Mouse (Mus musculus): ENCODE data around the gene Slc25a45.

Slc25a45 gene

DNA sequence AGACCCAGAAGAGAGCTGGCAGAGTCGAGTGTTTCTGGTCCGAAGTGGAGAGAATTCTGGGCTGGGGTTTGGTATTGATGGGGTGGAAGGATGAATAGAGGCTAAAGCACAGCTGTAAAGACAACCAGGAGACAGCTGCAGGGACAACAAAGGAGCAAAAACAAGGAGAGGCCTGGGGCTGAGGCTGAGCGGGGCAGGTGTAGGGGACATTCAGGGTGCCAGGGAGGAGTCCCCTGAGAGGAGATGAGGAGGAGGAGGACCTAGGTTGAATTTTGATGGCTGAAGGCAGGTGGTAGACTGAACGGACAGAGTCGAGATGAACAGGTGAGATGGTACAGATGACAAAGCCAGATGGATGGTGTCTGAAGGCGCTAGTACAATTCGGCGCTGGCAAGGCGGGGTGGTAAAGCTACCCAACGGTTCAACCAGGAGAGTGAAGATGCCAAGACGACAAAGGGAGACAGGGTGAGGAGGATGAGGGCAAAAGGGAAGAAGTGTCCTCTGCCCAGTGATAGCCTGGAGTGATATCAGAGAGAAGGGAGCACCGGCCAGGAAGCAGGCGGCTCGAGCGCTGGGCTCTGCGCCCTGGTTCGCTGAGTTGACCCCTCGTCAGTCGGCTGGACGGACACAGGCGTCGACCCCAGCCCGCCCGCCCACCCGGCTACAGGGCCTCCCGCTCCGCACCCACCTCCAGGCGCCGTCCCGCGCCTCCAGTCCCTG, 15.8 kb downstream of the Slc25a45 start:
- DNase-seq: no peak

- DNase-seq: peak; percentile 97
These were observed 16.5 kb downstream of the Slc25a45 start, which contains the start of gene Tigd3 for GRCm38 (mm10) chr19:5894002-5894678. Tigd3 (minus strand) TSS chr19:5894149.

DNA sequence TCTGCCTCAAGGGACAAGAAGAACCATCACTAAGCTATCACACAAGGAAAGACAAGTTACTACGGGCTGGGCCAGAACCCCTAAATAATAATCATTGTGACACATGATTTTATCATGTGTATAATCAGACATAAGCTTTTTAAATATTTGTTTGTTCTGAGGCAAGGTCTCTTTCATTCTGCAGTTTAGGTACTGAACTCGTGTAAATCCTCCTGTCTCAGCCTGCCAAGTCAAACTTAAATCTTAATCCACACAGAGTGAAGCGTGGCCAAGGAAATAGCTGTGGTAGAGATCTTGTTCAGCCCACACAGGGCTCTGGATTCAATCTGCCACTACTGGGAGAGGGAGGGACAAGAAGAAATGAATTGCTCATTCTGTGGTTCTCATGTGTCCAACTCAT, 29.7 kb downstream of the Slc25a45 start:
- no peak for DNase-seq

GRCm38 (mm10) chr19:5910221-5910620, 32.6 kb downstream of the Slc25a45 start:
- DNase-seq: no peak

DNA sequence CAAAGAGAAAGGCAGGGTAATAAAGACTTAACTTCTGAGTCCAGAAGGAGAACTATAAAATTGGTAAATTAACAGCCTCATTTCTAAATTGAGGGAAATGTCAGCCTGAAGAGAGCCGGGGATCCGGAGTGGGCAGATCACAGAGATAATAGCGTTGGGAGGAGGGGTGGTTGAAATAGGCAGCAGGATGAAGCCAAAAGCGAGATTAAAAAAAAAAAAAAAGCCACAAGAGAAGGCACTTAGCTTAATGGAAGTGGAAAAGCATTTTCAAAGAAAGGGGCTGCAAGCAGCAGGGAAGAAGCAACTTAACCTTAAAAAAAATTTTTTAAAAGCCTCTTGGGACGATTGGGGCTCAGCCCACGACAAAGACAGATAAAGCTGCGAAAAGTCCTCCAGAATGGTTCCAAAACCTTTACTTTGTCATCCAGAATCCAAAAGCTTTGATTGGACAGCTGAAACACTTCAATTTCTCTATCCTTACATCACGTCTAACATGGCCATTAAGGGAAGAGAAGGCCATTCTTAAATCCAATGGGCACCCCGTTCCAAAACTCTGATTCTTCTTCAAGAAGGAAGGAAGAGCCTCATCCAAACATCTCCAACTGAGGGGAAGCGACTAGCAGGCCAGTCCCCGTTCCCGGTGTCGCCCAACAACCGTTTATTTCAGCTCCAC, 34.0 kb downstream of the Slc25a45 start:
- DNase-seq: no peak

DNA sequence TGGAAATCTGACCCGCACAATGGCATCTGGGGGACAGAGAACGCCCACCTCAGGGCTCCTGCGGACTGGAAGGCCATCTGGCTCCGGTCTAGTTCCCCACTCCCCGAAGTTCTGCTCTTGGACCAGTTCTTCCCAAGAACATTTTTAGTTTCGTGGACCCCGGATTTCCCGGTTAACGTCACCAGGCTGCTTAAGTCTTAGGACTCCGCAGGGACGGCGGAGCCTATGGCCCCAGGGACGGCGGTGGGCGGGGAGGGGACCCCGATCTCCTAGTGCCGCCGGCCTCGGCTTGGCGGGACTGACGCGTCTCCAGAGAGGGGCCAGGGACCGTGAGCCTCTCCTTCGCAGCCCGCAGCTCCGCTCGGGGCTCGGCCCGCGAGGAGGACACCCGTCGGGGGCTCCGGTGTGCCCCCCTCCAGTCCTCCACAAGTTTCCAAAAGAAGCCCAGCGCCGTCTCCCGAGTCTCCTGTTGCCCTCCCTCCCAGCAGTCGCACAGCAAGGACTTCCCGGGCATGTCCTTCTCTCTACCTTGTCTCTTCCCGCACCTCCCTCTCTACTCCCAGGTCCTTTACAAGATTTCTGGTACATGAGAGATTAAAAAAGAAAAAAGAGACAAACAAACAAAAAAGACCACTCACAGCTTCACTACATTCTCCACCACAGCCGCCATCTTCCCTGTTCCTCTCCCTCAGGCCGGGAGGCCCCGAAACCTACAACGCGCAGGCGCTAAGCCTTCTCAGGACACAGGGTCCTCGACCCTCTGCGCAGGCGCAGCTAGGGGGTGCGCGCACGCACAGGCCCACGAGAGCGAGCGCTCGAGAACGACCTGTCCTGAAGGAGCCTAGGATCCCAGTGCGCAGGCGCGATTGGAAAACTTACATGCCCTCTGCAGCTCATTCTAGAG, 34.7 kb downstream of the Slc25a45 start:
- peak; percentile 100 for DNase-seq

DNA sequence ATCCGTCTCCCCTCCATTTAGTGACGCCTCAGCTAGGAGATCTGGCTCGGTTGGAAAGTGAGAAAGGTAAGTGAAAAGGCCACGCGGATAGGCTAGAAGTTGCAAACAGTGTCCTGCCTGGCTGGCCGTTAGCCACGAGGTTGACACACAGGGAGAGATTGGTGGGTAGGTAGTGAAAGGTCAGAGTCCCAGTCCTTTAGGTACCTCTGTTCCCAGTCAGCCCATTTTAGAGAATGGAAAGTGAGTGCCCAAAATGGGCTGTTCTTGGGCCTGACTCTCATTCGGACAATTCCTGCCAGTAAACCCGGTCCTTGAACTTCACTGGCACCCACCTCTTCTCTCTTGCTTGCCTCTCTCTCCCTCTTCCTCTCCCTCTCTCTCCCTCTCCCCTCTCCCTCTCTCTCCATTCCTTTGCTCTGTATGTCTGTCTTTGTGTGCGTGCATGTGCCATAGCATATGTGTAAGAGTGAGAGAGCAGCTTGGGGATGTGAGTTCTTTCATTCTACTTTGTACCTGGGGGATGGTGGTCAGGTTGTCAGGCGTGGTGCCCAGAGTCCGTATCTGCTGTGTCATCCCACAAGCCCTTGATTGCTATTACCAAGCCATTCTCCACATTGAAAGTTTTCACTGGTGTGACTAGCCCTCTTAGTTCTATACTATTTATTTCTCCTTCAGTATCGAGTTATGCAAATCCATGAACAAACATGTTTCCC, 35.6 kb downstream of the Slc25a45 start, which contains the start of gene Dpf2:
Gene Dpf2 (minus strand): TSS at position 4 of the 713 bp plus-strand sequence.
- DNase-seq: no peak

- DNase-seq: peak; percentile 40
These were observed 44.1 kb downstream of the Slc25a45 start for GRCm38 (mm10) chr19:5921715-5922114.

DNA sequence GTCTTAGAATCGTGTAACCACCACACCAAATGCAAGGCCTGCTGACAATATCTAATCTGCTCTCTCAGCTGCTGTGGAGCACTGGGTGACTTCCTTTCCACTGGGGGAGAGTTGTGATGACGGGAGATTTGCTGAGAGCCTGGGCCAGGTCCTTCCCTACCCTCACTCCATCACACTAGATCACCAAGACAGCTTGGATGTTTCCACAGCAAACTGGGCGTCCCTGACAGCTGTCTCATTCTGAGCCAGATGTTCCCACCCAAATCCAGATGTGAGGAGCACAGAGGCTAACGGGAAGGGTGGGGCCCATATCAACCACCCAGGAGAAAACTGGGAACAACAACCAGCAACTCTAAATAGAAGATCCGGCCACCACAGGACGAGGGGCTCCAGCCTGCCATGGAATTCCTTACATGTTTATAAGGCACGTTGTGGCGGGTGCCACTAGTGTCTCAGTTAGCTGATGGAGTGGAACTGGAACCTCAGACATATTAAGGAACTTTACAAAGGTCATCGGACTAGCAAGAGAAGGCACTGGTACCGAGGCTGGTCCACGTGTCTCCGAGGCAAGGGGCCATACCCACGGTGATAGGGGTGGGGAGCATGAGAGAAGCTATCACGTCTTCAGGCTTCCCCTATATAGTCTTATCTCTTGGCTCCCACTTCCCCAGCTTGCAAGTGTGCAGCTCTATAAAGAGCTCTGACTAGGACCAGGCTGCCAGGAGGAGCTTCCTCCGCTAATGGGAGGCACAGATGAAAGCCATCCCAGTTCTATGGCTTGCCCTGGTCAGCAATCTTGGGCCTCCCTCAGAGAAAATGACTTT, 44.7 kb downstream of the Slc25a45 start:
- no peak for DNase-seq

DNA sequence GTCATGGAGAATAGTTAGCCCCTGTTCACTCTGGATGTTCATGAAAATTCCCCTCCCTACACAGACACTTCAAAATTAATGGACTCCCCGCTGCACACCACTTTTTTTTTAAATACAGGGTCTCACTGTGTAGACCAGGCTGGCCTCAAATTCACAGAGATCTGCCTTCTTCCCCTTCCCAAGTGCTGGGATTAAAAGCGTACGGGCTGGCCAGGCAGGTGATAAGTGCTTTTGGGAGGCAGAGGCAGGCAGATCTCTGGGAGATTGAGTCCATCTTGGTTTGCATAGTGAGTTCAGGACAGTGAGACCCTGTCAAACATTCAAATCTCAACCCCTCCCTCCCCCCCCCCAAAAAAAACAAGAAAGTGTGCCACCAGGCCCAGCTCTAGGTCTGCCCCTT, 45.4 kb downstream of the Slc25a45 start:
- DNase-seq: no peak

DNA sequence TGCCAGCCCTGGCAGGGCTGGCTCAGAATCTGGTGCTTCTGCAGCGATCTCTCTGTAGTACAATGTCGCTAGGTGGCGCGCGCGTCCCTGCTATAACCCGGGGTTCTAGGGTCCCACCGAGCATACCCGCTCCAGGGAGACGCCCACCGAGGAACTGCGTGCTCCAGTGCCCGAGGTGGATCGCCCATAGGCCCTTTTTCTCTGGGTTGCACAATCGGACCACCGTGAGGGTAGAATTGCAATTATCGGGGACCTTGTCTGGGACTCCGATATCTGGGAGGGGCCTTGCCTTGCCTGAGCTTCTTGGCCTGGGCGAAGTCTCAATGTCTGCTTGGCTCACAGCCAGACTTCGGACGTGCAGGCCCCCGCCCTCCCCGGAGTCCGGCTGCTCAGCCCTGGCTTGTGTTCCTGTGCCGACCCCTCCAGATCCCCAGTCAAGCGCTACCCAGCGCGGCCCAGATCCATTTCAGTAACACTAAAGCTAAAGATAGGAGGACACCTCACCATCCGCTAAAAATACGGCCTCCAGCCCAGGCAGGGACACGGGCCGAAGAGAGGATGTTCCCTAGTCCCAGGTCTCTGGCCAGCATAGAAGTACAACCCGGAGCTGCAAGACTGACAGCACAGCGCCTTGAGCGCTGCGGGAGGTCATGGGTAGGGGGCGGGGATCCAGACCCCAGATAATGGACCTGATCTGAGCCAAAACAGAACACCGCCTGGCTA, 46.5 kb downstream of the Slc25a45 start:
- peak; percentile 96 for DNase-seq

GRCm38 (mm10) chr19:5924713-5925093, 47.1 kb downstream of the Slc25a45 start, which contains the start of gene Cdc42ep2:
Cdc42ep2 (minus strand) TSS chr19:5924816.
- peak; percentile 96 for DNase-seq

- no peak for DNase-seq
These were observed 47.8 kb downstream of the Slc25a45 start for GRCm38 (mm10) chr19:5925311-5925855.

DNA sequence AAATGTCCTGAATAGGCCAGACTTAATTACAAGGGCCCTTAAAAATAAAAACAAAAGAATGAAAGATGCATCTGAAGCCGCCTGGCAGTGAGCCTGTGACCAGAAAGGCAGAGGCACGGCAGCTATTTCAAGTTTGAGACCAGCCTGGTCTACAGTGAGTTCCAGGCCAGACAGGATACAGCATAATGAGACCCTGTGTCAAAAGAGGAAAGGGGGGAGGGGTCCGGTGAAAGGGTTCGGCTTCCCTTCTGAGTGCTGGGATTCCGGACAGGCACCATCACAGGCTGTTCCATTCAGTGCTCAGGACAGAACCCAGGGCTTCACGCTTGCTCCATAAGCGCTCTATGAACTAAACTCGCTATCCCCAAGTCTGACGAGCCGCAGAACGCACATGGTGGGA, 49.4 kb downstream of the Slc25a45 start:
- DNase-seq: peak; percentile 28

- DNase-seq: no peak
These were observed 49.9 kb downstream of the Slc25a45 start for GRCm38 (mm10) chr19:5927532-5927931.

DNA sequence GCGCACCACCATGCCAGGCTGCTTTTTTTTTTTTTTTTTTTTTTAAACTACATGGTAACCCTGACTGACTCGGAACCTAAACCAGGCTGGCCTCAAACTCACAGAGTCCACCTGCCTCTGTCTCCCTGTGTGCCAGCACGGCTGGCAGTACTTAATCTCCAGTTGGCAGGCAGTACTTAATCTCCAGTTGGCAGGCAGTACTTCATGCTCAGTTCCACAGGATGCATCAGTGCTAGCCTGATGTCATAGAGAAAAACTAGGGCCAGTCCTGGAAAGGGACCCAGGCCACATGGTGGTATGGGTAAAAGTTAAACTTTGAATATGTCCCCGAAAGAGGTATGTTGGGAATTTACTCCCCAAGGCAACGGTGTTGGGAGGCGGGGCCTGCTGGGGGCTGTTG, 50.5 kb downstream of the Slc25a45 start:
- DNase-seq: no peak

DNA sequence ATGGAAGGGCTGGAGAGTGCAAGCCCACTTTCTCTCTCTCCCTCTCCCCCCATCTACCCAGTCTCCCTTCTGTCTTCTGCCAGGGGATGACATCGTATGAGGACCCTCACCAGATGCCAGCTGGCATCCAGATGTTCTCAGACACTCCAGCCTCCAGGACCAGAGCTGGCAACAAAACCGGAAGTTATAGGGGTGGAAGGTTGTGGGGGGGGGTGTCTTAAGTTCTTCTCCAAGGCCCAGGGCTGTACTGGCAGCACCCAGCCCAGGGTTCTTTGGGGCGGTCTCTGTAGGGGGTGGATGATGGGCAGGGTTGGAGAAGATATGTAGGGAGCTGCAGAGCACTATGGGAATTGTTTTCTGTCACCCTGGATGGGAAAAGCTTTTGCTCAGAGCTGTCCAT, 50.9 kb downstream of the Slc25a45 start:
- DNase-seq: no peak

DNA sequence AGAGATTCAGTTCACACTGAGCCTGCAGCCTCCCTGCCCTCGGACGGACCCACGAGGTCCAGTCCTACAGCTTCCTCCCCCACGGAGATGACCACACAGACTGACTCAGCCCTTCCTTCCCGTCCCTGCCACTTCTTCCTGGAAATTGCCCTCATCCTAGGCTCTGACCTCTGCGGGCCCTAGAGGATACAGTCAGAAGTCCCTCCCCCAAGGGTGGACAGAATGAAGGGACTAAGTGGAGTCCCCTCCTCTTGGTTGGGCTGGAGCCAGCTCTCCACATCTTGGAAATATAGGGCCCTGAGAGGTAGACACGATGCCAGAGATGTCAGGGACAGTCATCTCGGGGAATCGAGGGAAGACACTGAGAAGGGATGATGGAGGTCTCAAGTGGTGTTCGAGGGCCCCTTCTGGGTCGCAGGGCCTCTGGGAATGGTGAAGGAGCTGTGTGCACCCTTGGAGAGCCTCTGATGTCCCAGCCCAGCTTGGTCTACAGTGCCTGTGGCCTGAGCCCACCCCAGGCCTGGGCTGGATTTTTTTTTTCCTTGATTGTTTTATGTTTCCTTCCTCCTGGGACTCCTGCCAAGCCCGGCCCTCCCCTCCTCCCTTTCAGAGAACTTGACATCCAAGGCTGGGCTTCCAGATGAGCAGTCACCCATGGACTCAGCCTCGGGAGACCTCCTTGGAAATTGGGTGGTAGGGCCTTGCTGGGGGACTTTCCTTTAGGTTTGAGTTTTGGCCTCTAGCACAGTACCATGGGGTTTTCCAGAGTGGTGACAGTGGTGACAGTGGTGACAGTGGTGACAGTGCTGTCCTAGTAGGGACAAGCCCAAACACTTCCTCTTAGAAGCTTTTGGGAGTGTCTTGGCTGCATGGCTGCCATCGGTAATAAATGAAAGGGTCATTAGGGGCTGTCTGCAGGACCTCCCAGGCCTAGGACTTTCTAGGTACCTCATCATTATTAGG, 52.3 kb downstream of the Slc25a45 start:
- DNase-seq: no peak

DNA sequence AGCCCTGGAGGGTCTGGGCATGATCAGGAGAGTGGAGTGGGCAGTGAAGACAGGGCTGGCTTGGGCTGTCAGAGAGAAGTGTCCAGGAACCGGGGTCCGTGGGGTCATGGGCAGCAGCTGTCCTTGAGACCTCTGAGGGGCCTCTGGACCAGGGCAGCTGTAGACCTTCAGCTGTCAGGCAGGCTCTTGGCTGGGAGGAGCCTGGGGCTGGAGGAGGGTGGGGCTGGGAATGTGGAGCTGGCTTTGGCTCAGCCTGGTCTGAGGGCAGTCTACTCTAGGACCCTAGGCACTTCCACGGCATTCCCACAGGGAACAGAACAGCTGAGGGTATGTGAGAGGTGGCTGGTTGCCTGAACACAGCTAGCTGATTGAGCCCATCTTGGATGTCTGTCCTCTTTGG, 57.7 kb downstream of the Slc25a45 start:
- DNase-seq: peak; percentile 28

All from embryo, embryonic 11 days (tissue).